Mouse (Mus musculus): ENCODE measurements around the gene Tcf25.

GRCm38 (mm10) chr8:123442871-123443575 is 69.5 kb downstream of the Tcf25 start:
- TF ChIP-seq CTCF (IDR thresholded peaks at IDR 0.05; ENCODE audit: control insufficient read depth, insufficient read depth, insufficient replicate concordance, low read depth, low read length) (peak; percentile 56), POLR2A (IDR thresholded peaks at IDR 0.05; ENCODE audit: control insufficient read depth, low read depth, low read length) (peak; percentile 34)
